Comparison of ENCODE assay signal across 8 mouse cellular contexts in the genomic region with DNA sequence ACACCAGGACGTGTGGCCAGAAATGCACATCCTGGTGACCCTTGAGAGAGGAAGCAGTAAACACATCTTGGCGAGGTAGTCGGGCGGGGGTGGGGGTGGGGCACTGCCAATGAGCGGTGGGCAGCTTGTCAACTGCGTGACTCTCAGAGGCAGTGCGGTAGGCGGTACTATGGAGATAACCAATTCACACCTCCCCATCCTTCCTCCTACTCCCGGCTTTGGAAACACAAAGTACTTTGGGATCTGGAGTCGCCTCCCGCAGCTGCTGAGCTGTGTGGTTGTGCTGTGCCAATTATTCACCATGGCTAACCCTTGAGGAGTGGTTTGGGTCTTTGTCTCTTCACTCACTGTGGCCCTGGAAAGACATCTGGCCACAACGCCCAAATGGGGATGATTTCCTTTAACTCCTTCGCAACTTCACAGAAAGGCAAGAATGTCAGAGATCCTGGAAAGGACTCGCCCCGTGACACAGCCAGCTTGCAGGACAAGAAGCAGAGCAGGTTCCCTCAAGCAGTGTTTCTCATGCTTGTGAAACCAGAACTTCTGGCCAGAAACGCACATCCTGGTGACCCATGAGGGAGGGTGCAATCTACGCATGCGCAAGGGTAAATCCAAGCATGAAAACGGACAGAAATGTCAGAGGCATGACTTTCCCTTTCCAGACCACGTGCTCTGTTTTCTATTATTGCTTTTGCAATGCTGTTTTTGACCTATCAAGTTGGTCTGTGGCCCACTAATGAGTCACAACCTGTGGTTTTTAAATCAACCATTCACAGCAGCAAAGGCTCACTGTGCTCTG. TPM values are rescaled to one million over a fixed set of nuclear protein-coding genes. Genes with fewer than 3 reads are reported as not detected.
DNase-seq lines count a peak whose midpoint lies in the region; ATAC-seq and TF ChIP-seq lines count a peak whose summit lies in the region.

No protein-coding gene starts in this region.

- TF ChIP-seq POLR2A in testis, adult 2 months (IDR thresholded peaks at IDR 0.05; ENCODE audit: control insufficient read depth, low read depth, low read length): 0 out of 2 replicates have a peak, but pooled peaks have one; percentile 12

- no peak overlapping the region for H3K4me3 ChIP-seq in forebrain, embryonic 11.5 days (ENCODE audit: low read depth, low read length)
- peak overlapping the region; percentile 27 to 28 for H3K4me3 ChIP-seq in heart, embryonic 14.5 days (ENCODE audit: control insufficient read depth in 1 of 2, insufficient read depth in 1 of 2, low read depth in 1 of 2, low read length in 2 of 2)
- peak overlapping the region; percentile 9; the same call in 1 of the 2 replicates for H3K4me3 ChIP-seq in kidney, postnatal 0 days (replicated peaks; ENCODE audit: low read depth, low read length)
- peak overlapping the region; percentile 6; the same call in 1 of the 2 replicates for H3K4me3 ChIP-seq in liver, embryonic 11.5 days (ENCODE audit: low read depth, low read length)
- H3K4me3 ChIP-seq in testis, adult 2 months (ENCODE audit: control insufficient read depth, low read depth, low read length): peak overlapping the region; percentile 20

- H3K9ac ChIP-seq in forebrain, embryonic 11.5 days (ENCODE audit: low read length): no peak overlapping the region
- peak overlapping the region; percentile 5; the same call in 1 of the 2 replicates for H3K9ac ChIP-seq in heart, embryonic 14.5 days (ENCODE audit: low read length)
- H3K9ac ChIP-seq in kidney, postnatal 0 days (ENCODE audit: low read depth, low read length): no peak overlapping the region
- H3K9ac ChIP-seq in liver, embryonic 11.5 days (ENCODE audit: low read depth, low read length): no peak overlapping the region

- H3K27me3 ChIP-seq in forebrain, embryonic 11.5 days (ENCODE audit: control insufficient read depth, insufficient read depth, low read length): no peaks in the 10 kb centered on the region
- H3K27me3 ChIP-seq in heart, embryonic 14.5 days (ENCODE audit: control insufficient read depth, insufficient read depth, low read length): no peaks in the 10 kb centered on the region
- no peaks in the 10 kb centered on the region for H3K27me3 ChIP-seq in kidney, postnatal 0 days (ENCODE audit: insufficient read depth, low read length)
- no peaks in the 10 kb centered on the region for H3K27me3 ChIP-seq in liver, embryonic 11.5 days (replicated peaks; ENCODE audit: control insufficient read depth, insufficient read depth, low read length)
- no peaks in the 10 kb centered on the region for H3K27me3 ChIP-seq in testis, adult 2 months (ENCODE audit: control insufficient read depth, insufficient read depth, low read length)

- H3K36me3 ChIP-seq in forebrain, embryonic 11.5 days (ENCODE audit: control insufficient read depth, insufficient read depth, low read length): no peaks in the 10 kb centered on the region
- H3K36me3 ChIP-seq in heart, embryonic 14.5 days (ENCODE audit: control insufficient read depth, insufficient read depth, low read length): no peaks in the 10 kb centered on the region
- H3K36me3 ChIP-seq in kidney, postnatal 0 days (ENCODE audit: insufficient read depth, low read length): no peaks in the 10 kb centered on the region
- H3K36me3 ChIP-seq in liver, embryonic 11.5 days (ENCODE audit: control insufficient read depth, insufficient read depth, low read length): no peaks in the 10 kb centered on the region
- no peaks in the 10 kb centered on the region for H3K36me3 ChIP-seq in testis, adult 2 months (ENCODE audit: control insufficient read depth, insufficient read depth, low read length)

- no peak for TF ChIP-seq CTCF in kidney, postnatal 0 days (IDR thresholded peaks at IDR 0.05; ENCODE audit: low read depth)
- no peak for TF ChIP-seq CTCF in testis, adult 2 months (IDR thresholded peaks at IDR 0.05; ENCODE audit: control insufficient read depth, insufficient read depth, insufficient replicate concordance, low read depth, low read length)

- ATAC-seq in forebrain, embryonic 11.5 days (replicated peaks; ENCODE audit: low FRiP score): no peak
- no peak for ATAC-seq in heart, embryonic 14.5 days (ENCODE audit: insufficient number of reproducible peaks, insufficient read depth, low FRiP score, low read depth)
- peak; percentile 81 for ATAC-seq in kidney, postnatal 0 days (replicated peaks; ENCODE audit: low FRiP score, low read depth)
- no peak for ATAC-seq in liver, embryonic 11.5 days (replicated peaks; ENCODE audit: low FRiP score)

- peak; percentile 14 to 33 for DNase-seq in cerebellum, postnatal 14 days
- no peak for DNase-seq in cerebellum, adult 11-12 months
- peak; percentile 48 for DNase-seq in forebrain, embryonic 11.5 days (ENCODE audit: low spot score)
- peak; percentile 75 for DNase-seq in kidney, postnatal 0 days (ENCODE audit: low spot score)
- peak; percentile 49 for DNase-seq in liver, embryonic 11.5 days (ENCODE audit: low spot score)
- peak; percentile 60 for DNase-seq in naive thymus-derived CD4-positive, alpha-beta T cell, adult 2 months (ENCODE audit: low read depth)

- H3K4me2 ChIP-seq in forebrain, embryonic 11.5 days (ENCODE audit: low read depth, low read length, severe bottlenecking): no peak overlapping the region
- H3K4me2 ChIP-seq in heart, embryonic 14.5 days (ENCODE audit: low read length): peak overlapping the region; percentile 68
- peak overlapping the region; percentile 51 for H3K4me2 ChIP-seq in kidney, postnatal 0 days (ENCODE audit: low read length)
- peak overlapping the region; percentile 62 for H3K4me2 ChIP-seq in liver, embryonic 11.5 days

- whole genome bisulfite sequencing in forebrain, embryonic 11.5 days: 36% methylated on average over 20 of the region's 20 CpGs
- 10% methylated on average over 20 of the region's 20 CpGs for WGBS in heart, embryonic 14.5 days
- WGBS in kidney, postnatal 0 days: 10% methylated on average over 20 of the region's 20 CpGs
- 9% methylated on average over 20 of the region's 20 CpGs for WGBS in liver, embryonic 11.5 days

- H3K9me3 ChIP-seq in forebrain, embryonic 11.5 days (ENCODE audit: control insufficient read depth, low read length): no peaks in the 10 kb centered on the region
- H3K9me3 ChIP-seq in heart, embryonic 14.5 days (ENCODE audit: control insufficient read depth, low read length): no peaks in the 10 kb centered on the region
- H3K9me3 ChIP-seq in kidney, postnatal 0 days (replicated peaks; ENCODE audit: low read length): no peaks in the 10 kb centered on the region
- H3K9me3 ChIP-seq in liver, embryonic 11.5 days (ENCODE audit: control insufficient read depth, low read length): no peaks in the 10 kb centered on the region

- no peak overlapping the region for H3K27ac ChIP-seq in forebrain, embryonic 11.5 days (ENCODE audit: low read depth, low read length)
- 0 out of 4 replicates have a peak overlapping the region, but pooled peaks of 1 of the 2 experiments have one; percentile 31 for H3K27ac ChIP-seq in heart, embryonic 14.5 days (replicated peaks in 1 of 2; ENCODE audit: control insufficient read depth in 1 of 2, insufficient read depth in 1 of 2, low read depth in 2 of 2, low read length in 2 of 2)
- H3K27ac ChIP-seq in kidney, postnatal 0 days: peak overlapping the region; percentile 62; the same call in 1 of the 2 replicates
- no peak overlapping the region for H3K27ac ChIP-seq in liver, embryonic 11.5 days (ENCODE audit: low read depth, low read length)
- no peak overlapping the region for H3K27ac ChIP-seq in testis, adult 2 months (ENCODE audit: control insufficient read depth, insufficient read depth, low read depth, low read length)

- no peaks in the 10 kb centered on the region for H3K4me1 ChIP-seq in forebrain, embryonic 11.5 days (replicated peaks; ENCODE audit: control insufficient read depth, insufficient read depth, low read length)
- H3K4me1 ChIP-seq in heart, embryonic 14.5 days (ENCODE audit: control insufficient read depth in 2 of 2, insufficient read depth in 2 of 2, low read length in 2 of 2): peaks cover 11 to 14% of the 10 kb centered on the region in 2 experiments
- peaks cover 11% of the 10 kb centered on the region for H3K4me1 ChIP-seq in kidney, postnatal 0 days (replicated peaks; ENCODE audit: insufficient read depth, low read length)
- peaks cover 3% of the 10 kb centered on the region for H3K4me1 ChIP-seq in liver, embryonic 11.5 days (replicated peaks; ENCODE audit: control insufficient read depth, insufficient read depth, low read length)
- peaks cover 8% of the 10 kb centered on the region for H3K4me1 ChIP-seq in testis, adult 2 months (ENCODE audit: control insufficient read depth, insufficient read depth, low read length)

RNA-seq across cellular contexts. Expression of a gene that starts 32.7 kb away (rescaled TPM):
- 24.8 and 29.5 TPM in 2 replicates for polyA plus RNA-seq in forebrain, embryonic 11.5 days (2014; fragmentation: Nextera tagmentation; extraction: Ambion mirVana)
- polyA plus RNA-seq in heart, embryonic 14.5 days (2014; fragmentation: Nextera tagmentation; extraction: Ambion mirVana): 14.9 and 15.0 TPM in 2 replicates
- 12.6 and 12.9 TPM in 2 replicates for polyA plus RNA-seq in kidney, postnatal 0 days (2015; fragmentation: Nextera tagmentation; extraction: Ambion mirVana)
- polyA plus RNA-seq in liver, embryonic 11.5 days (2014; fragmentation: Nextera tagmentation; extraction: Ambion mirVana): 17.2 and 19.9 TPM in 2 replicates
- 3.8 TPM in 2 replicates for polyA plus RNA-seq in testis, adult 2 months (2012; rRNA removed)

RNA-seq across cellular contexts. Expression of a gene that starts 41.3 kb away (rescaled TPM):
- polyA plus RNA-seq in forebrain, embryonic 11.5 days (2014; fragmentation: Nextera tagmentation; extraction: Ambion mirVana): 109 and 110 TPM in 2 replicates
- 104 and 105 TPM in 2 replicates for polyA plus RNA-seq in heart, embryonic 14.5 days (2014; fragmentation: Nextera tagmentation; extraction: Ambion mirVana)
- 112 and 118 TPM in 2 replicates for polyA plus RNA-seq in kidney, postnatal 0 days (2015; fragmentation: Nextera tagmentation; extraction: Ambion mirVana)
- 68.0 and 69.0 TPM in 2 replicates for polyA plus RNA-seq in liver, embryonic 11.5 days (2014; fragmentation: Nextera tagmentation; extraction: Ambion mirVana)
- 38.9 and 41.0 TPM in 2 replicates for polyA plus RNA-seq in testis, adult 2 months (2012; rRNA removed)
